Mouse (Mus musculus) myocyte (in vitro differentiated cells): ENCODE results near the gene Ugt1a10. TPM values are rescaled to one million over a fixed set of nuclear protein-coding genes. Genes with fewer than 3 reads are reported as not detected.
"Not testable (repeated sequence)": the region's sequence is repeated elsewhere in the genome, so short reads cannot be mapped to it uniquely, and the experiment has no call there.

Experiments
- H3K27me3 ChIP-seq: one replicate; pipeline ENCODE4 v1.6.1; 2011; ENCODE audit not compliant: control insufficient read depth, insufficient read depth, insufficient read length
- H3K36me3 ChIP-seq: one replicate; pipeline ENCODE4 v1.6.1; 2011; ENCODE audit not compliant: control insufficient read depth, insufficient read depth
- H3K4me2 ChIP-seq: one replicate; pipeline ENCODE4 v1.6.1; 2011; ENCODE audit warnings: low read depth, control low read depth
- H3K4me3 ChIP-seq: one replicate; pipeline ENCODE4 v1.5.1; 2011; ENCODE audit warnings: mild to moderate bottlenecking, control low read depth, moderate library complexity
- H3K79me2 ChIP-seq: one replicate; pipeline ENCODE4 v1.6.1; 2011; ENCODE audit not compliant: control insufficient read depth, insufficient read depth
- H3ac ChIP-seq: one replicate; pipeline ENCODE4 v1.6.1; 2011; ENCODE audit not compliant: control insufficient read depth, insufficient read length
- CEBPB ChIP-seq: IDR thresholded peaks from 2 replicates; pipeline ENCODE4 v1.6.1; 2011; ENCODE audit warnings: mild to moderate bottlenecking, moderate library complexity; ENCODE audit not compliant: poor library complexity, insufficient read depth, severe bottlenecking
- E2F4 ChIP-seq: IDR thresholded peaks from one replicate; pipeline ENCODE4 v1.6.1; 2011; ENCODE audit warnings: mild to moderate bottlenecking, control low read depth, moderate library complexity; ENCODE audit not compliant: insufficient read depth
- MAX ChIP-seq: IDR thresholded peaks from one replicate; pipeline ENCODE4 v1.6.1; 2011; ENCODE audit warnings: low read depth, mild to moderate bottlenecking, control low read depth
- MYOD1 ChIP-seq, 3 experiments: IDR thresholded peaks; one replicate each; pipeline ENCODE4 v1.6.1; 2011; ENCODE audit warnings: control low read depth in 2 of 3, low read depth in 2 of 3, mild to moderate bottlenecking in 2 of 3, moderate library complexity in 1 of 3; ENCODE audit not compliant: insufficient read length in 2 of 3, control insufficient read depth in 1 of 3
- MYOG ChIP-seq, 3 experiments: IDR thresholded peaks; one replicate each; pipeline ENCODE4 v1.6.1; 2011; ENCODE audit warnings: control low read depth in 2 of 3, low read depth in 2 of 3, mild to moderate bottlenecking in 2 of 3; ENCODE audit not compliant: insufficient read length in 2 of 3, control insufficient read depth in 1 of 3, insufficient read depth in 1 of 3
- POLR2A ChIP-seq: IDR thresholded peaks from one replicate; pipeline ENCODE4 v1.6.1; 2011; ENCODE audit warnings: low read depth, mild to moderate bottlenecking, control low read depth, moderate library complexity; ENCODE audit not compliant: insufficient read length
- POLR2AphosphoS2 ChIP-seq: IDR thresholded peaks from one replicate; pipeline ENCODE4 v1.6.1; 2011; ENCODE audit warnings: low read depth, control low read depth; ENCODE audit not compliant: insufficient read length
- REST ChIP-seq: IDR thresholded peaks from one replicate; pipeline ENCODE4 v1.6.1; 2011; ENCODE audit warnings: mild to moderate bottlenecking, control low read depth, moderate library complexity; ENCODE audit not compliant: insufficient read depth, insufficient read length
- SRF ChIP-seq: IDR thresholded peaks from one replicate; pipeline ENCODE4 v1.6.1; 2011; ENCODE audit warnings: low read depth; ENCODE audit not compliant: control insufficient read depth, insufficient read length
- TCF12 ChIP-seq: IDR thresholded peaks from one replicate; pipeline ENCODE4 v1.6.1; 2011; ENCODE audit warnings: mild to moderate bottlenecking, control low read depth; ENCODE audit not compliant: poor library complexity, insufficient read depth, severe bottlenecking
- TCF3 ChIP-seq: IDR thresholded peaks from one replicate; pipeline ENCODE4 v1.6.1; 2011; ENCODE audit warnings: low read depth, control low read depth; ENCODE audit not compliant: insufficient read length
- USF1 ChIP-seq: IDR thresholded peaks from one replicate; pipeline ENCODE4 v1.6.1; 2011; ENCODE audit warnings: low read depth, mild to moderate bottlenecking, control low read depth, moderate library complexity
- polyA plus RNA-seq: library from polyadenylated mRNA; unstranded; fragments of >200 nt; fragmentation: generic; extraction: Trizol; gene quantifications from one replicate; pipeline ENCODE4 v1.2.1, GENCODE M21; 2012; ENCODE audit warnings: missing spikeins

Gene Ugt1a10
- polyA plus RNA-seq, 1 experiment = not detected

- no peaks in the 10 kb centered on the region for H3K36me3 ChIP-seq
- no peak overlapping the region for H3K4me3 ChIP-seq
- TF ChIP-seq REST = no peak
- no peak for TF ChIP-seq MYOG (IDR thresholded peaks at IDR 0.05; ENCODE audit: control insufficient read depth in 1 of 3, insufficient read depth in 1 of 3, insufficient read length in 2 of 3, low read depth in 2 of 3)
- TF ChIP-seq MYOD1 (IDR thresholded peaks at IDR 0.05; ENCODE audit: control insufficient read depth in 1 of 3, insufficient read length in 2 of 3, low read depth in 2 of 3) = no peak
- TF ChIP-seq CEBPB = no peak
- TF ChIP-seq USF1 = no peak
- no peak for TF ChIP-seq MAX
- H3ac ChIP-seq = no peak overlapping the region
- H3K79me2 ChIP-seq = no peaks in the 10 kb centered on the region
- H3K27me3 ChIP-seq = peaks cover 8% of the 10 kb centered on the region
- H3K4me2 ChIP-seq = no peak overlapping the region
Observed at GRCm38 (mm10) chr1:88013726-88014125, 41.5 kb upstream of the Ugt1a10 start.

GRCm38 (mm10) chr1:88014194-88014593 lies 41.0 kb upstream of the Ugt1a10 start:
- TF ChIP-seq TCF12 (no peak), CEBPB (no peak), SRF (no peak), REST (no peak), MAX (no peak), E2F4 (no peak), POLR2AphosphoS2 (no peak), MYOD1 (IDR thresholded peaks at IDR 0.05; ENCODE audit: control insufficient read depth in 1 of 3, insufficient read length in 2 of 3, low read depth in 2 of 3) (no peak), TCF3 (no peak), MYOG (IDR thresholded peaks at IDR 0.05; ENCODE audit: control insufficient read depth in 1 of 3, insufficient read depth in 1 of 3, insufficient read length in 2 of 3, low read depth in 2 of 3) (no peak), POLR2A (no peak), USF1 (no peak)
- peaks cover 8% of the 10 kb centered on the region for H3K27me3 ChIP-seq
- no peak overlapping the region for H3K4me2 ChIP-seq
- no peaks in the 10 kb centered on the region for H3K79me2 ChIP-seq
- H3K36me3 ChIP-seq = no peaks in the 10 kb centered on the region
- H3K4me3 ChIP-seq = no peak overlapping the region
- H3ac ChIP-seq = no peak overlapping the region

GRCm38 (mm10) chr1:88014671-88015070 lies 40.5 kb upstream of the Ugt1a10 start:
- no peaks in the 10 kb centered on the region for H3K79me2 ChIP-seq
- no peak overlapping the region for H3K4me2 ChIP-seq
- no peak for TF ChIP-seq TCF3
- TF ChIP-seq MYOG (IDR thresholded peaks at IDR 0.05; ENCODE audit: control insufficient read depth in 1 of 3, insufficient read depth in 1 of 3, insufficient read length in 2 of 3, low read depth in 2 of 3) = no peak
- TF ChIP-seq POLR2AphosphoS2 = no peak
- TF ChIP-seq CEBPB = no peak
- TF ChIP-seq SRF = no peak
- TF ChIP-seq TCF12 = no peak
- TF ChIP-seq USF1 = no peak
- no peak for TF ChIP-seq REST
- no peak for TF ChIP-seq MYOD1 (IDR thresholded peaks at IDR 0.05; ENCODE audit: control insufficient read depth in 1 of 3, insufficient read length in 2 of 3, low read depth in 2 of 3)
- no peak for TF ChIP-seq MAX
- TF ChIP-seq E2F4 = no peak
- TF ChIP-seq POLR2A = no peak
- H3K4me3 ChIP-seq = no peak overlapping the region
- H3K36me3 ChIP-seq = no peaks in the 10 kb centered on the region
- H3ac ChIP-seq = no peak overlapping the region
- peaks cover 8% of the 10 kb centered on the region for H3K27me3 ChIP-seq

- no peak for TF ChIP-seq CEBPB
- TF ChIP-seq MYOG (IDR thresholded peaks at IDR 0.05; ENCODE audit: control insufficient read depth in 1 of 3, insufficient read depth in 1 of 3, insufficient read length in 2 of 3, low read depth in 2 of 3) = no peak
- TF ChIP-seq E2F4 = no peak
- no peak for TF ChIP-seq POLR2AphosphoS2
- TF ChIP-seq MAX = no peak
- TF ChIP-seq TCF12 = no peak
- no peak for TF ChIP-seq MYOD1 (IDR thresholded peaks at IDR 0.05; ENCODE audit: control insufficient read depth in 1 of 3, insufficient read length in 2 of 3, low read depth in 2 of 3)
- TF ChIP-seq USF1 = no peak
- no peak for TF ChIP-seq POLR2A
- no peak for TF ChIP-seq REST
- TF ChIP-seq TCF3 = no peak
- no peak for TF ChIP-seq SRF
- Histone ChIP-seq H3K4me2 (no peak overlapping the region), H3K27me3 (peaks cover 8% of the 10 kb centered on the region), H3K36me3 (no peaks in the 10 kb centered on the region), H3K79me2 (no peaks in the 10 kb centered on the region), H3K4me3 (no peak overlapping the region), H3ac (no peak overlapping the region)
Observed at GRCm38 (mm10) chr1:88015371-88015770, 39.8 kb upstream of the Ugt1a10 start.

DNA sequence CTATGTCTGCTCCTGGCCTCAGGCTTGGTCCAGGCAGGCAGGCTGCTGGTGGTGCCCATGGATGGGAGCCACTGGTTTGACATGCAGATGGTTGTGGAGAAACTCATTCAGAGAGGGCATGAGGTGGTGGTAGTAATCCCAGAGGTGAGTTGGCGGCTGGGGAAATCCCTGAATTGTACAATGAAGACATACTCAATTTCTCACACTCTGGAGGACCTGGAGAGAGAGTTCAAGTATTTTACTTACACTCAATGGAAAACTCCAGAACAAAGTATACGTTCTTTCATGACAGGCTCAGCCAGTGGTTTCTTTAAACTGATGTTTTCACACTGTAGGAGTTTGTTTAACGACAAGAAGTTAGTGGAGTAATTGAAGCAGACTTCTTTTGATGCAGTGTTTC lies 29.9 kb upstream of the Ugt1a10 start:
- not testable (repeated sequence) for H3ac ChIP-seq, H3K36me3 ChIP-seq, H3K79me2 ChIP-seq, H3K4me2 ChIP-seq, H3K4me3 ChIP-seq
- peaks cover 17% of the 10 kb centered on the region for H3K27me3 ChIP-seq

DNA sequence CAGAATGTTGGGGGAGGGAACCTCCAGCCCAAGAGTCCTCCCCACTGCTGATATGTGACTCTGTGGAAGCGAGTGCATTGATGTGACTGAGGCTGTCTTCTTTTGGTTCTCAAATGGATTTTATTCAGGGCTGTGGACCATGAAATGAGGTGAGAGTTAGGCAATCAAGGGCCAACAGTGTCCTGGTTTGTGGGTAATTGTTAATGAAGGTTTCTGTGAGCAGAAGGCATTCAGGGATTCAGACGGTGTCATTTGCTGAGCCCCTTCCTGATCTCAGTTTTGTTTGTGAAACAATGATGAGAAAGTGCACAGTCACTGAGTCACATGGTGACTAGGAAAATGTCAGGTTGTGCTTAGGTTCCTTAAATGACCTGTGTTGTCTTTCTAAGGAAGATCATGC lies 12.1 kb upstream of the Ugt1a10 start:
- H3ac ChIP-seq, H3K79me2 ChIP-seq, H3K27me3 ChIP-seq, H3K4me3 ChIP-seq, H3K36me3 ChIP-seq, H3K4me2 ChIP-seq: not testable (repeated sequence)

- H3K4me2 ChIP-seq, H3K27me3 ChIP-seq, H3ac ChIP-seq, H3K36me3 ChIP-seq, H3K4me3 ChIP-seq, H3K79me2 ChIP-seq: not testable (repeated sequence)
Observed at GRCm38 (mm10) chr1:88044832-88045437, 10.3 kb upstream of the Ugt1a10 start.

- H3ac ChIP-seq, H3K4me3 ChIP-seq, H3K36me3 ChIP-seq, H3K27me3 ChIP-seq, H3K79me2 ChIP-seq, H3K4me2 ChIP-seq: not testable (repeated sequence)
Observed at GRCm38 (mm10) chr1:88047408-88047807, 7.8 kb upstream of the Ugt1a10 start.
